Mouse (Mus musculus) kidney, postnatal 14 days (tissue): Measurements from ENCODE around the gene Armc2.
A peak's percentile ranks its signal among the peaks of the same experiment; 100 is the strongest.
"Not testable (repeated sequence)": the region's sequence is repeated elsewhere in the genome, so short reads cannot be mapped to it uniquely, and the experiment has no call there.

Source experiments
- DNase-seq: peaks from one replicate; pipeline ENCODE4 v3.0.0; 2022; ENCODE audit warnings: mixed read lengths

Armc2 gene

GRCm38 (mm10) chr10:41962725-41963124 lies 55.5 kb downstream of the Armc2 start:
- DNase-seq: no peak

GRCm38 (mm10) chr10:41959808-41960207 lies 58.4 kb downstream of the Armc2 start:
- no peak for DNase-seq

GRCm38 (mm10) chr10:41958677-41959274 lies 59.5 kb downstream of the Armc2 start:
- DNase-seq: no peak

- no peak for DNase-seq
Observed at GRCm38 (mm10) chr10:41957421-41958225, 60.6 kb downstream of the Armc2 start.

- DNase-seq: no peak
Observed at GRCm38 (mm10) chr10:41953528-41953864, 64.7 kb downstream of the Armc2 start.

- no peak for DNase-seq
Observed at GRCm38 (mm10) chr10:41952850-41953527, 65.3 kb downstream of the Armc2 start.

GRCm38 (mm10) chr10:41952354-41952753 lies 65.9 kb downstream of the Armc2 start:
- not testable (repeated sequence) for DNase-seq

GRCm38 (mm10) chr10:41939090-41939489 lies 79.2 kb downstream of the Armc2 start:
- no peak for DNase-seq

GRCm38 (mm10) chr10:41937176-41937575 lies 81.1 kb downstream of the Armc2 start:
- peak; percentile 35 for DNase-seq

- no peak for DNase-seq
Observed at GRCm38 (mm10) chr10:41936100-41936499, 82.1 kb downstream of the Armc2 start.

- DNase-seq: no peak
Observed at GRCm38 (mm10) chr10:41935476-41935829, 82.8 kb downstream of the Armc2 start.

- peak; percentile 93 for DNase-seq
Observed at GRCm38 (mm10) chr10:41934633-41935475, 83.4 kb downstream of the Armc2 start.

GRCm38 (mm10) chr10:41933536-41933935 lies 84.7 kb downstream of the Armc2 start:
- DNase-seq: peak; percentile 23

- DNase-seq: no peak
Observed at GRCm38 (mm10) chr10:41932943-41933342, 85.3 kb downstream of the Armc2 start.

- DNase-seq: no peak
Observed at GRCm38 (mm10) chr10:41931962-41932361, 86.3 kb downstream of the Armc2 start.

GRCm38 (mm10) chr10:41930966-41931365 lies 87.3 kb downstream of the Armc2 start:
- DNase-seq: no peak

GRCm38 (mm10) chr10:41926726-41927125 lies 91.5 kb downstream of the Armc2 start:
- DNase-seq: no peak

- no peak for DNase-seq
Observed at GRCm38 (mm10) chr10:41912290-41912994, 105.8 kb downstream of the Armc2 start.

GRCm38 (mm10) chr10:41908899-41909298 lies 109.3 kb downstream of the Armc2 start:
- no peak for DNase-seq

- no peak for DNase-seq
Observed at GRCm38 (mm10) chr10:41907950-41908349, 110.3 kb downstream of the Armc2 start.

GRCm38 (mm10) chr10:41907473-41907872 lies 110.8 kb downstream of the Armc2 start:
- no peak for DNase-seq

GRCm38 (mm10) chr10:41901864-41902263 lies 116.4 kb downstream of the Armc2 start:
- no peak for DNase-seq
